Mouse (Mus musculus) megakaryocyte, embryonic 14.5 days (primary cell): ENCODE measurements around the gene Hebp1.

Experiments used
- FLI1 ChIP-seq: IDR thresholded peaks from 2 replicates; pipeline ENCODE4 v1.6.1; 2012; ENCODE audit warnings: low read length, inconsistent platforms, mixed read lengths
- GATA1 ChIP-seq: IDR thresholded peaks from 3 replicates; pipeline ENCODE4 v1.6.1; 2012; ENCODE audit warnings: mixed read lengths, low read length, inconsistent platforms, borderline replicate concordance

GRCm38 (mm10) chr6:135107014-135107413 is 90.8 kb downstream of the Hebp1 start:
- TF ChIP-seq GATA1 (no peak), FLI1 (no peak)
